Mouse (Mus musculus) kidney, postnatal 0 days (tissue): ENCODE data around the gene Mrpl33. TPM values are rescaled to one million over a fixed set of nuclear protein-coding genes. Genes with fewer than 3 reads are reported as not detected.

Experiments used
- ATAC-seq: fragments of 200-750 bp; cut with Nextera tagmentation; replicated peaks from 2 replicates; pipeline ENCODE4 v1.8.0; 2017; ENCODE audit warnings: low read depth, moderate number of reproducible peaks, moderate TSS enrichment, moderate library complexity; ENCODE audit not compliant: low FRiP score
- DNase-seq: peaks from one replicate; pipeline ENCODE4 v3.0.0-alpha.2; 2016; ENCODE audit warnings: low spot score
- H3K27ac ChIP-seq: fragments of 300-500 bp; sonication (generic); 2 replicates; pipeline ENCODE4 v1.5.1; 2014; ENCODE audit warnings: mild to moderate bottlenecking
- H3K27me3 ChIP-seq: fragments of 300-500 bp; sonication (generic); 2 replicates; pipeline ENCODE4 v1.6.1; 2014; ENCODE audit warnings: low read length, mixed read lengths; ENCODE audit not compliant: insufficient read depth
- H3K36me3 ChIP-seq: fragments of 300-500 bp; sonication (generic); 2 replicates; pipeline ENCODE4 v1.6.1; 2014; ENCODE audit warnings: low read length, mixed read lengths; ENCODE audit not compliant: insufficient read depth
- H3K4me1 ChIP-seq: fragments of 300-500 bp; sonication (generic); replicated peaks from 2 replicates; pipeline ENCODE4 v1.6.1; 2014; ENCODE audit warnings: antibody characterized with exemption, low read length, mixed read lengths; ENCODE audit not compliant: insufficient read depth
- H3K4me2 ChIP-seq: fragments of 300-500 bp; sonication (generic); 2 replicates; pipeline ENCODE4 v1.6.1; 2014; ENCODE audit warnings: mild to moderate bottlenecking, low read length, moderate library complexity, mixed read lengths
- H3K4me3 ChIP-seq: fragments of 300-500 bp; sonication (generic); replicated peaks from 2 replicates; pipeline ENCODE4 v1.5.1; 2014; ENCODE audit warnings: low read depth, low read length
- H3K9ac ChIP-seq: fragments of 300-500 bp; sonication (generic); 2 replicates; pipeline ENCODE4 v1.6.1; 2014; ENCODE audit warnings: low read depth, low read length
- H3K9me3 ChIP-seq: fragments of 300-500 bp; sonication (generic); replicated peaks from 2 replicates; pipeline ENCODE4 v1.6.1; 2016; ENCODE audit warnings: low read length, inconsistent platforms, mixed read lengths
- CTCF ChIP-seq: IDR thresholded peaks from 2 replicates; pipeline ENCODE4 v1.5.1; 2016; ENCODE audit warnings: antibody characterized with exemption, low read depth, mild to moderate bottlenecking, moderate library complexity
- WGBS: fragments of 180-500 bp; shearing (Covaris S2); extraction: QIAGEN DNeasy Blood & Tissue Kit; methylation state at CpG from one replicate; pipeline ENCODE4 v1.1.7; 2014; 5-methylcytosine and 5-hydroxymethylcytosine counted together
- polyA plus RNA-seq: library from polyadenylated mRNA; unstranded; fragments of >200 nt; fragmentation: Nextera tagmentation; extraction: Ambion mirVana; gene quantifications from 2 replicates; pipeline ENCODE4 v1.2.1, GENCODE M21; 2015

The Mrpl33 gene
- polyA plus RNA-seq, 1 experiment from 2014 or later: 406 TPM

- no peaks in the 10 kb centered on the region for H3K27me3 ChIP-seq
- no peak overlapping the region for H3K9ac ChIP-seq
- no peak overlapping the region for H3K4me3 ChIP-seq
- H3K4me1 ChIP-seq: no peaks in the 10 kb centered on the region
- WGBS: 79% methylated on average over 4 of the region's 4 CpGs
- no peak overlapping the region for H3K4me2 ChIP-seq
- no peak for TF ChIP-seq CTCF
- no peaks in the 10 kb centered on the region for H3K9me3 ChIP-seq
- DNase-seq (no peak), ATAC-seq (no peak)
- no peak overlapping the region for H3K27ac ChIP-seq
- H3K36me3 ChIP-seq: no peaks in the 10 kb centered on the region
Measured at GRCm38 (mm10) chr5:31644272-31644671, 47.5 kb downstream of the Mrpl33 start.

DNA sequence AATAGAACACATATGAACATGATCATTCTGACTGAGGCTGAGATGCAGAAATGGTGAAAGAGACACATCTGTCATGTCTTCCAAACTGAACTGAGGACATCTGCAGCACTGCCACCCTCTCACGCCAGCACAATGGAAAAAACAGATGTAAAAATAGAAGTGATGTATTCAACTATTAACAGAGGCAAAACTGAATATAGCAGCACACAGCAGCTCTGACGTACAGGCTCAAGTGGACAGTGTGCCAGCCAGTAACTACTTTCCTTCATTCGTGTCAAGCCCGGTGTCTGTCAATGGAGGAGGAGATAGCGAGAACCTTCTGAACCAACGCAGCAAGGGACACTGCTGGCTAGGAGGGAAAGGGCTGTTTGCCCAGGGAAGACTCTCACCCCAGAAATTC is 48.1 kb downstream of the Mrpl33 start:
- DNase-seq (no peak), ATAC-seq (no peak)
- Histone ChIP-seq H3K4me1 (no peaks in the 10 kb centered on the region), H3K27me3 (no peaks in the 10 kb centered on the region), H3K9ac (no peak overlapping the region), H3K4me2 (no peak overlapping the region), H3K9me3 (no peaks in the 10 kb centered on the region), H3K27ac (no peak overlapping the region), H3K4me3 (no peak overlapping the region), H3K36me3 (no peaks in the 10 kb centered on the region)
- 89% methylated on average over 6 of the region's 6 CpGs for WGBS
- no peak for TF ChIP-seq CTCF

GRCm38 (mm10) chr5:31645798-31646197 is 49.1 kb downstream of the Mrpl33 start:
- no peak overlapping the region for H3K27ac ChIP-seq
- no peaks in the 10 kb centered on the region for H3K4me1 ChIP-seq
- H3K4me3 ChIP-seq: no peak overlapping the region
- H3K27me3 ChIP-seq: no peaks in the 10 kb centered on the region
- ATAC-seq (no peak), DNase-seq (no peak)
- 77% methylated on average over 6 of the region's 6 CpGs for WGBS
- no peaks in the 10 kb centered on the region for H3K36me3 ChIP-seq
- no peak overlapping the region for H3K4me2 ChIP-seq
- H3K9ac ChIP-seq: no peak overlapping the region
- TF ChIP-seq CTCF: no peak
- no peaks in the 10 kb centered on the region for H3K9me3 ChIP-seq

- Histone ChIP-seq H3K4me2 (no peak overlapping the region), H3K9ac (no peak overlapping the region), H3K4me3 (no peak overlapping the region), H3K9me3 (no peaks in the 10 kb centered on the region), H3K27ac (no peak overlapping the region), H3K4me1 (no peaks in the 10 kb centered on the region), H3K36me3 (no peaks in the 10 kb centered on the region), H3K27me3 (no peaks in the 10 kb centered on the region)
- WGBS: 82% methylated on average over 6 of the region's 6 CpGs
- ATAC-seq (no peak), DNase-seq (no peak)
- no peak for TF ChIP-seq CTCF
Measured at GRCm38 (mm10) chr5:31646574-31646973, 49.8 kb downstream of the Mrpl33 start.

DNA sequence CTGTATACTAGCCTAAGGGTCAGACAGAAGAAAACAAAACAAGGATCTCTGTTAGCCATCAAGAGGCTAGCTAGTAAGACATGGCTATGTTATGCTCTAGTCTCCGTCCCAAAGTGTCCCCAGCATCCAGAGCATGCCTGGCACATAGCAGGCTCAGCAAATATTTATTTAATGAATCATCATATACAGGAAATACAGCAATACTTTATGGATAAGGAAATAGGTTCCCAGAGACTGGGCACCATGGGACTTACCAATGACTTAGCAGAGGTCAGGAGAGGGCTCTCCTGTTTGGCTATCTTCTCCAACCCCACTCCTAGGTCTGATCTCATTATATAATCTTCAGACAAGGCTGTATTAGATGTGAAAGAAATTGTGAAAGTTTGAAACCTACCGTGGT is 50.6 kb downstream of the Mrpl33 start:
- DNase-seq (no peak), ATAC-seq (no peak)
- Histone ChIP-seq H3K36me3 (no peaks in the 10 kb centered on the region), H3K4me1 (no peaks in the 10 kb centered on the region), H3K4me3 (no peak overlapping the region), H3K9me3 (no peaks in the 10 kb centered on the region), H3K4me2 (no peak overlapping the region), H3K27ac (no peak overlapping the region), H3K27me3 (no peaks in the 10 kb centered on the region), H3K9ac (no peak overlapping the region)
- 78% methylated on average over 2 of the region's 2 CpGs for WGBS
- TF ChIP-seq CTCF: no peak

- DNase-seq (no peak), ATAC-seq (no peak)
- Histone ChIP-seq H3K27me3 (no peaks in the 10 kb centered on the region), H3K4me2 (no peak overlapping the region), H3K36me3 (0 out of 2 replicates have a peak, but pooled peaks cover 2% of the 10 kb centered on the region), H3K4me3 (no peak overlapping the region), H3K9me3 (no peaks in the 10 kb centered on the region), H3K9ac (no peak overlapping the region), H3K4me1 (no peaks in the 10 kb centered on the region), H3K27ac (no peak overlapping the region)
- 86% methylated on average over 2 of the region's 2 CpGs for WGBS
- TF ChIP-seq CTCF: no peak
Measured at GRCm38 (mm10) chr5:31650518-31651288, 54.0 kb downstream of the Mrpl33 start.

- H3K27ac ChIP-seq: no peak overlapping the region
- H3K9ac ChIP-seq: no peak overlapping the region
- 0 out of 2 replicates have a peak, but pooled peaks cover 2% of the 10 kb centered on the region for H3K36me3 ChIP-seq
- no peaks in the 10 kb centered on the region for H3K9me3 ChIP-seq
- TF ChIP-seq CTCF: no peak
- no peak overlapping the region for H3K4me3 ChIP-seq
- DNase-seq: no peak
- no peak overlapping the region for H3K4me2 ChIP-seq
- H3K4me1 ChIP-seq: no peaks in the 10 kb centered on the region
- 87% methylated on average over 1 of the region's 1 CpGs for WGBS
- no peak for ATAC-seq
- H3K27me3 ChIP-seq: no peaks in the 10 kb centered on the region
Measured at GRCm38 (mm10) chr5:31655688-31656190, 59.0 kb downstream of the Mrpl33 start.
